Mouse (Mus musculus): ENCODE data around the gene Adamtsl3.
A peak's percentile ranks its signal among the peaks of the same experiment; 100 is the strongest.

The Adamtsl3 gene

DNA sequence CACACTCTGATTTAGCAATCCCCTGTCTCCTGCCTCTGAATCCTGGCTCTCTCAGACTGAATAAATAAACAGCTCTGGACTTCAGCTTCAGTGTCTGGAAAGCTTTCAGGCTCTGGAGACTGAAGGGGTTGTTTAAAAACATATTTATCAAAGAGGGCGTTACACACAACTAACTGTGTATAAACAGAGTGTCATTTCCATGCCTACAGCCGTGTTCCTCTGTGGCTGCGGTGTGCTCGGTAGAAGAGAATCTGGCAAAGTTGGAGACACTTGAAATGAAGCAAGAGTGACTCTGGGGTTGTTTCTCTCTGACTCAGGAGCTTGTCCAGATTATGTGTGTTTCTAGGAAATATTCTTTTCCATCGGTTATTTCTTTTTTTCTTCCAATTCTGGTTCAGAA is 167.0 kb downstream of the Adamtsl3 start:
- DNase-seq (ENCODE audit: low spot score in 2 of 2): no peak

DNA sequence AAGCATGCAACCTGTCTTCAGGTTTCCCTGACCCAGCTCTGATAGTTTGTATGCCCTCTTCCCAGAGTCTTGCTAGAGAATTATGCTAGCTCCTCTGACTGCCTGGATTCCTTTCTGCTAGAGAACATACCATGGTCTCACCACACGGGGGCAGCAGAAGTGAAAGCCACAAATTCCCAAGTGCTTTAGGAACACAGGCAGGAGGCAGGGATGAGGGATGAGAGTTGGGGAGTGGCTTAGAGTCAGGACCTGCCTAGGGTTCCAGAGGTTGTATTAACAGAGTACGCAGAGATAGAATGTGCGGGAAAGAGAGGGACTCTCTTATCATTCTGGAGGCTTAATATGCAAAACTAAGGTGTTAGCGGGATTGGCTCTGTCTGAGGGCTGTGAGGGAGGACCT is 168.6 kb downstream of the Adamtsl3 start:
- peak; percentile 57 to 71 for DNase-seq (ENCODE audit: low spot score in 2 of 2)

DNA sequence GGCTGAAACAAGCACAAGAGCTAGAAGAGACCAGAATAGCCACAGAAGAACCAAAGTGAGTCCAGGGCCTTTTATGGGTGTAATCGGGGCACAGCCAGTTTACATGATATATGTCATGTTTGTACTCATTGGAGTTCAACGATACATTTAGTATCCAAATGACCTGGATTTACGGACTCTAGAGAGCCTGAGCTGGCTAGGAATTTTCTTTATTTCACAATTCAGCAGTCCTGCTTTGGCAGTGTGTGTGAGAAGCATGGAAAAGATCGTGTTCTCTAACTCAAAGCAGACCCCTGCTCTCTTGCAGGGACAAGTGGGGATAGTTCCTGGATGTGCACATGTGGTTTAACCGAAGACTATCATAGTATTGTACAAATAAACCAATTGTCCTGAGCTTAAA is 195.1 kb downstream of the Adamtsl3 start:
- no peak for DNase-seq (ENCODE audit: low spot score in 2 of 2)

DNA sequence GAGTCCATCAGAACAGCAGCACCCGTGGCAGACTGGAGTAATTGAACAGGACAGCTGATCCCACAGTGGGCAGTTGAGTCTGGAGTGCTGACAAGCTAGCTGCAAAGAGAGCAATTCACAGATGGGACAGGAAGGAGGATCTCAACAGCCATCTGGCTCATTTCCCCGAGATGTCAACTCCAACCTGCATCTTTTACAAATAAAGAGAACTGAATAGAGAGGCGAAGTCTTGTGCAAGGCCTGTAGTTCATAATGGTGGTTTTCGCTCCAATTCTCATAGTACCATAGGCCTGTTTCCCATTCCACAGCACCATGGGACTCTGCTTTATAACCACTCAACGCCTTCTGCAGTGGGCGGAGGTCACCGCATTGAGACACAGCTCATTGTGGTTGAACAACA is 195.9 kb downstream of the Adamtsl3 start:
- no peak for DNase-seq (ENCODE audit: low spot score in 2 of 2)

DNA sequence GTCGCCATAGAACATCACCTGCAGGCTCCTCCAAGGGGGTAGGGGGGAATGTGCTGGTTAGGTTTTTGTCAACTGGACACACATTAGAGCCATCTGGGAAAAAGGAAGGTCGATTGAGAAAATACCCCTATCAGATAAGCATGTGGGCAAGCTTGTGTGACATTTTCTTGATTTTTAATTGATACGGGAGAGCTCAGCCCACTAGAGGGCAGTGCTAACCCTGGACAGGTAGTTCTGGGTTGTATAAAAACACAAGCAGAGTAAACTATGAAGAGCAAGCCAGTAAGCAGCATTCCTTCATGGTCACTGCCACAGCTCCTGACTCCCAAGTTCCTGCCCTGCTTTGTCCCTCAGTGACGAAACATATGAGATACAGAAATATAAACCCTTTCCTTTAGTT is 197.7 kb downstream of the Adamtsl3 start:
- DNase-seq (ENCODE audit: low spot score in 2 of 2): no peak

DNA sequence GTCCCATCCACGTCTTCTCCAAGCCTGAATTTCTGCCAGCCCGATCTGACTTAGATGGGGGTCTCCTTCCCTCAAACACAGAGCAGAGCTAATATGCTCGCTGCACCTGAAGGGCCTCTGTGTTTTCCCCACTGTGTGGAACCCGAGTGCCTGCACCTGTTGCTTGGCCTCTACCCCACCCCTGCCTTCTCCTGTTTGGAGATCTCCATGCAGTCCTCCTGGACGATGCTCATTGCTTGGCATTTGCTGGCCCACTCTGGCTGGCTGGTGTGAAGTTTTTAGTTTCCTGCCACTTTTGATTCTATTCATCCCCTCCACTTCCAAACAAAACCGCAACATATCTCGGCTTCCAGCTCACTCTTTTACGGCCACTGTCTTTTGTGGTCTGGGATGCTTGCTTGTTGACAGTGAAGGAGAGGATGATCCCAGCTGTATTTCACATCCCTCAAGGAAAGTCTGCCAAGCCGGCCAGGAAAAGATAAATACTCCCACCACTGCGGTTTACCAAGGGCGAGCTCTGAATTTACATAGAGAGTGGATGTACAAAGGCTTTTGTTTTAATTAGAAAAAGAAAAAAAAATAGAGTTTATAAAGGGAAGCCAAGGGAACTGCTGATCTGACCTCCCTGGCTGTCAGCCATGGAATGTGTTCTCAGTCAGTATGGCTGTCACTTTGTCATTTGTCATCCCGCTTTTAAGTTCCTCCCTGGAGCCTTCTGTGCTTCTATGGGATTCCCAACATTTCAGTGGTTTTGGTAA is 198.4 kb downstream of the Adamtsl3 start:
- no peak for DNase-seq (ENCODE audit: low spot score in 2 of 2)

DNA sequence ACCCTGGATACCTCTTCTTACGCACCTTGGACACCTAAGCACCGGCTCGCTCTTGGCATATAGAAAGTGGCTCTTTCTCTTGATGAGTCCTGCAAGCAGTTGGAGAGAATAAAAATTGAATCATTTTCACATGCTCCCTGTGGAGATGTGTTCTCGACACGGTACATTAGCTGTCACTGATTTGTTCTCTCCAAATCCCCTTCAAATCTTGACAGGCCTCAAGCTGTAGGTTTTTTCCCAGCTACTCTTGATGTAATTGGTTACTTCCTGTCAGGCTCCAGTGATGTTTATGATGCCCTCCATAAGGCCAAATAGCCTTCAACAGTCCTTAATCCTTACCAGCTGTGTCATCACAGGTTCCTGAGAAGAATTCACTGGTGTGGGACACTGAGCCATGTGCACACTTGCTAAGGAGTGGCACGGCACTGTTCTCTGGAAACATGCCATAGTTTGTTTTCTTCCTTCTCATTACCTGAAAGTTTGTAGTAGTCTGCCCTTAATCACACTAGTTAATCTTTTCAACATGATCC is 209.0 kb downstream of the Adamtsl3 start:
- no peak for DNase-seq (ENCODE audit: low spot score in 2 of 2)

DNA sequence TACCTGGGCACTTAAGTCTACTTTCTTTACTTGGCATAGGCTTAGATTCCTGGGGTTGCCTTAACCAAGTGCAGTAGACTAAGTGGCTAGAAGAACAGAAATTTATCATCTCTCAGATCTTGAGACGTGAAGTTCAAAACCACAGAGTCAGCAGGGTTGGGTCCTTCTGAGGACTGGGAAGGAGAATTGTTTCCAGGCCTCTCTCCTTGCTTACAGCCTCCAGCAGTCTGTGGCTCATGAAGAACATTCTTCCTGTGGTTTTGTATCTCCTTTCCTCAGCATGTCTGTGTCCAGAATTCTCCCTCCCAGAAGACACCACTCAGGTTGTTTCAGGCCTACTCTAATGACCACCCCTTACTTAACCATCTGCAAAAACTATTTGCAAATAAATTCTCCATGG is 216.5 kb downstream of the Adamtsl3 start:
- no peak for DNase-seq (ENCODE audit: low spot score in 2 of 2)

DNA sequence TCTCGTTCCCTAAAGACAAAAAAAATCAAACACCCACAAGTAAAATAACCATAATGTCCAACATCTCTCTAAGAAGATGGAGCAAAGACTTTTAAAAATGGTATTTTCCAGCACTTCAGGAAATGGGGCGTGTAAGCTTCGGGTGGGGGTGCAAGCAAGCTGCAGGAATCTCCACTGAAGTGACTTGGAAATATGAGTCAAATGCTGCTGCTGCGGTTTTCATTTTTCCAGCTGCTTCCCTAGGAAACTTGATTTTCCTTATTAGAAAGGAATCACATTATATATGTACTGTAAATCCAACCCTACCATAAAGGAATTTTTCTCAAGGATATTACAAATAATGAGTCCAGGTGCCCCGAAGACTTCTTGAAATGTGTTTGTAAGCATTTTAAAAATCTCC is 220.3 kb downstream of the Adamtsl3 start:
- no peak for DNase-seq (ENCODE audit: low spot score in 2 of 2)

DNA sequence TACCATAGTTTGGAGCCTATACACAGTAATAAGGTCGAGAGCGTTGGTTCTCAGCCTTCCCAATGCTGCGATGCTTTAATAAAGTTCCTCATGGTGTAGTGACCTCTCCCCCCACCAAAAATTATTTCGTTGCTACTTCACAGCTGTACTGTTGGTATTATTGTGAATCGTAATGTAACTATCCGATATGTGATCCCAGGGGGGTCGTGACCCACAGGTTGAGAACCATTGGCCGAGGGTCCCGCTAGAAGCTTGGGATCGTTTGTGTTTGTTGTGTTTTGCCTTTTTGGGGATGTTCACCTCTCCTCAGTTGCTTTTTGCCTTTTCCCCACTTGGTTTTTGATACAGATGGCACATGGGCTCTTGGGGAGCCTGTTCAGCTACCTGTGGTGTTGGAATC is 220.9 kb downstream of the Adamtsl3 start:
- no peak for DNase-seq (ENCODE audit: low spot score in 2 of 2)

DNA sequence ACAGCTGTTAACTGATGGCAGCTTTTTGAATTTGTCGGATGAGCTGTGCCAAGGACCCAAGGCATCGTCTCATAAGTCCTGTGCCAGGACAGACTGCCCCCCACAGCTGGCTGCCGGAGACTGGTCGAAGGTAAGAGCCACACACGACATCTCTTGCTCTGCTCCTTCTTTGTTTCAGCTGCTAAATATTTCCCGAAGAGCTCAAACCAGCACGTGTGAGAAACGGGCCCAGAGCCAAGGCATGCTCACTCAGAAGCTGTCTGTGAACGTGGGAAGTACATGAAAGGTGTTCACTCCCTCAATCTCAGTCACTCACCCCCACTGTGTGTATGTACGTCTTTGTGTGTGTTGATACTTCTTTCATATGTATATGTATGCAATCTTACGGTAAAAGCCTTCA is 221.6 kb downstream of the Adamtsl3 start:
- no peak for DNase-seq (ENCODE audit: low spot score in 2 of 2)

DNA sequence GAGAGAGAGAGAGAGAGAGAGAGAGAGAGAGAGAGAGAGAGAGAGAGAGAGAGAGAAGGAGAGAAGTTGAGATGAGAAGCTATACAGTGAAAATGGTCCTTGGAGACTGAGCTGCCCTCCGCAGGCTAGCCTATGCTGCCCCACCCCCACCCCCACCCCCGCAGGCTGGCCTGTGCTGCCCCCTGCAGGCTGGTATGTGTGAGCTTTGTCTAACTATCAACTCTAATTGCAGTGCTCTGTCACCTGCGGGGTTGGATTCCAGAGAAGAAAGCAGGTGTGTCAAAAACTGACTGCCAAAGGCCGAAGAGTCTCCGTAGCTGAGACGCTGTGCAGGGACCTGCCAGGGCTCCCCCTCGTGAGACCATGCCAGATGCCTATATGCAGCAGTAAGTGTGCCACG is 231.2 kb downstream of the Adamtsl3 start:
- no peak for DNase-seq (ENCODE audit: low spot score in 2 of 2)

DNA sequence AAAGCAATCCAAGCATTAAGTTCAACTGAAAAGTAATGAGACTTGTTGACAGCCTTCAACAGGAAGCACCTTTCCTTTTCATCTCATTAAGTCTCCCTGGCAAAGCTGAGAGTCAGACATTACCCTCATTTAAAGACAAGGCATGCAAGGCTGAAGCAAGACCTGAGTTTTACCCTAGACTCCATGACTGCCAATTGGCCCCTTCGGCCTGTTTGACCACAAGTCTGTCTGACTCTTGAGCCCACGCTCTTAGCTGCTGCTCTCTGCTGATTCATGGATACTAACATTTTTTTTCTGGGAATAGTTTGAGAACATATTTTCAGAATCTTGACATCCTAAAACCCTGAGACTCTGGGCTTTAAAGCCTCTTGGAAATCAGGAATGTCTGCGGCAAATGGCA is 232.3 kb downstream of the Adamtsl3 start:
- no peak for DNase-seq (ENCODE audit: low spot score in 2 of 2)

DNA sequence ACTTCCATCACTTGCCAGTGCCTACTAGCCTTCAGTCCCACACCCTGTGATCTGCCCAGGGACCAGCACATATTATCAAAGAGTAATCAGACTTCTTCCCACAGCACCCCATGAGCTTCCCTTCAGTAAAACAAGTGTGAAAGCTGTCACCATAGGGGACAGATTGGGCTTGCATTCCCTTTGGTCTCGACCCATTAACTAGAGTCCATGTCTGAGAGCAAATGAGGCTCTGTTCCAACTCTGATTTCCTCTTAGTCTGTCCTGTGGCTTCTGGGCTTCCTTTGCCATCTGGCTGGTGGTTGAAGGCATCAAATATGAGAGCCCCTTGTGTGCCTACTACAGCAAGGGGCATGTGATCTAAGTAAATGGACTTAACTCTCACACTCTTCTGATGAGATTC is 237.5 kb downstream of the Adamtsl3 start:
- DNase-seq (ENCODE audit: low spot score in 2 of 2): no peak

DNA sequence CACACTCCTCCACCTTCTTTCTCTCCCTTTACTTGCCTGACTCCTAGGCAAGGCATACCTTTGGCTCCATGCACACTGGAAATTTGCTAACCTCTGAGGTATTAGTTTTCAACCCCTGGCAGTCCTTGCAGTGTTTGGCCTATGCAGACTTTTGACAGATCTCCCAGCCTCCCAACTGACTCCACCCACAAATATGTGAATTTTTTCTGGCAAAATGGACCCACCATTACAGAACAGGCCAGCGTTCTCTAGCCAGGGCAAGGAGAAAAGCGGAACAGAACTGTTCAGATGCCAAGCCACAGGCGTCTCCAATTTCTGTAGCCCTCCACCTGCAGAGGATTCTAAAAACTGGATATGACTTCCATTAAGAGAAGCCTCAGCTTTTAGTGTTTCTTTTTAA is 244.5 kb downstream of the Adamtsl3 start:
- no peak for DNase-seq (ENCODE audit: low spot score in 2 of 2)

DNA sequence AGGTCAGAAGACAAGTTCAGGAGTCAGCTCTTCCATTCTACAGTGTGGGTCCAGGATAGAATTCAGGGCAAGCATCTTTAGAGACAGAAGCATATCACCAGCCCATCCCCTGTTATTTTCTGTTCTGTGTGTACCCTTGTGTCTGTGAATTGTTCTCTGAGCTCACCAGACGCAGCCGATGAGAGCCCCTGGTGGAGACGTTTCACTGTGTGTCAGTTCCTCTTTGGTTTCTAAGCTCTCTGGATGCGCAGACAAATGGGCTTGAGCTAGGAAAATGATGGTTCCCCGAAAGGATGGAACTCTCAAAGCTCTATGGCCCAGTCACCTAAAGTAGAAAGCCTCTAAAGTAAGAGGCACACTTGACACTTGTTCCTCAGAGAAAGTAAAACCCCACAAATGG is 246.3 kb downstream of the Adamtsl3 start:
- no peak for DNase-seq (ENCODE audit: low spot score in 2 of 2)

DNA sequence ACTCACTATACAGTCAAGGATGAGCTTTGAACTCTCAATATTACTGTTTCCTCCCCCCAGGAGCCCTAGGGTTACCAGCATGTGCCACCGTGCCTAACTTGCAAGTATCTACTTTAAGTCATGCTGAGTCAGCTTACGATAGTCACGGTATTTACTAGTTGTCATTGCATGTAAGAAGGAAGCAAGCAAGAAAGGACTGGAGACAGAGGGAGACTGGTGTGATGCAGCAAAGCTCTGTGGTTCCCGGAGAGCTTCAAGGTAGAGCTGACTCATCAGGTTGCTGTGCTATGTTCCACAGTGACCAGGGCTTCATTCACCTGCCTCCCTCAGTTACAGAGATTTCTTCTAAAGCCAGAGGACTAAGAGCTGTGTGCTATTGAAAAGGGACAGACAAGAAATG is 247.0 kb downstream of the Adamtsl3 start:
- DNase-seq (ENCODE audit: low spot score in 2 of 2): no peak

DNA sequence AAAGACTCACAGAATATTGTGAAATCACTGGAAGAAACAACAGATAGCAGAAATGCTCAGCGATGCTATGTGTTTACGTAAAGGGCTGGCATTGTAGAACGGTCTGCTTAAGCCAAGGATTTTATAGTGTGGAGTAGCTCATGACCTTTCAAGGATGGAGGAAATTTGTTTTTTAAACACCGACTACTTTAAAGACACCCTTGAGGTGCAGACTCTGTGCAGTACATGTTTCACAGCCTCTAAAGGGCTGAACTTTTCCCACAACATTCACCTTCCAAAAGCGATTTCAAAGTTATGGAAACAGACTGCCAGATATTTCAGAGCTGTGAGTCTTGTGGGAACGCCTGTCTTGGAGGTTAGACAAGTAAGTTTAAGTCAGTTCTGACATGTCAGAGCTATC is 255.4 kb downstream of the Adamtsl3 start:
- no peak for DNase-seq (ENCODE audit: low spot score in 2 of 2)

DNA sequence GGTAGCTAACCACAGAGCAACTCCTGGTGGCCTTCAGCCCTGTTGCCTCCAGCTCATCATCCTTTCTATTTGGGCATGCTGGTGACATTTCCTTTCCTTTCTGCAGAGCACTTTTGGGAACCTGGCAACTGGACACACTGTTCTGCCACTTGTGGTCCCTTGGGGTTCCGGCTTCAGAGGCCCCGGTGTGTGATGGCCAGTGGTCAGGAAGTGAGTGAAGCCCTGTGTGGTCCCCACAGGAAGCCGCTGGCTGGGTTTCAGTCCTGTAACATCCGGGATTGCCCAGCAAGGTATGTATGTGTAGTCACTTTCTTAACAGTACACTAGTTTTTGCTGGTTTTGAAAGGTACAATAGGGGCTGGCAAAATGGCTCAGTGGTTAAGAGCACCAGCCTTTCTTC is 266.5 kb downstream of the Adamtsl3 start:
- DNase-seq (ENCODE audit: low spot score in 2 of 2): no peak

DNA sequence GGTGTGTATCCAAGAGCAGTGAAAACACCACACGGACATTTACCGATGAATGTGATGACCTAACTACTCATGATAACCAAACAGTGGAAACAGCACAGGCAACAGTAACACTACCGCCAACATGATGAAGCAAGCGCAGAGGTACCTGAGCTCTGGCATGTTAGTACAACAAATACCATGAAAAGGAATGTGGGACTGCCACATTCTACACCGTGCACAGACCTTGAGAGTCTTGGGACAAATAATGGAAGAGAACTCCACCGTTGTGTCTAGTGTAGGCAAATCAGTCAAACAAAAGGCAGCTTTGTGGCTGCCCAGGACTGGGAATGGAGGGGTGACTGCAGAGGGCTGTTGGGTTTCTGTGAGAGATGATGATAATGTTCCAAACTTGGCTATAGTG is 269.9 kb downstream of the Adamtsl3 start:
- no peak for DNase-seq (ENCODE audit: low spot score in 2 of 2)

DNA sequence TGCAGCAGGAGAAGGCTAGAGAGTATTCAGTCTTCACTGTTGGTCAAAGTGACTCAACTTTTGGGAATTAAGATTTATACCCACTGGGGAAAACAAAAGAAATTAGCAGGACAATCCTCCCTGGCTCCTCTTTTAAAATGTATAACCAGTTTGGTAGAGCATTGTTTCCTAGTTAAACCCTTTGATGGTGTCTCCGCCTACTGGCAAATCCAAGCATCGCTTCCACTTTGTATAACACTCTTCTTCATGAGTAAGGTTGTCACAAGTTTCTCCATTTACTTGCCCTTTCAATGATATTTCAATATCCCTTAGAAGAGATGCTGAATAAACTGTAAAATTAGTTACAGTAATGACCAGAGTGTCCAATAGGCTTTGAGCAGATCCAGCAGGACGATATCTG is 274.1 kb downstream of the Adamtsl3 start:
- DNase-seq (ENCODE audit: low spot score in 2 of 2): peak in 1 of 2 experiments; percentile 4

DNA sequence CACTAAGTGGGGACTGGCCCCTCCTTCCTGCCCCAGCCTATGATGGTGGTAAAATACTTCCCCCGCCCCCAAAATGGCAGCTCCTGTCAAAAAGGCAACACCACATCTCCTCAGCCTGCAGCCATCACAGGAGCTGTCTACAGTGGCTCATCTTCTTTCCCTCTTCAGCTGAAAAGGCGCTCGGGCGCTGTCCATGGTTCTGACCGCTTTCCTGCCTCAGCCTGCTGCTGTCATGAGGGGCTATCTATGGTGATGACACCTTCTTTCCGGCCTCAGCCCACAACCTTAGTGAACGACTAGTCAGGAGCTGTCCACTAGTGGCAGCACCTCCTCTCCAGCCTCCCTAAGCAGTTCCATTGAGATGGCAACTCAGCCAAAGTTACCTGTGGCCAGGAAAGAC is 289.8 kb downstream of the Adamtsl3 start:
- no peak for DNase-seq (ENCODE audit: low spot score in 2 of 2)

DNA sequence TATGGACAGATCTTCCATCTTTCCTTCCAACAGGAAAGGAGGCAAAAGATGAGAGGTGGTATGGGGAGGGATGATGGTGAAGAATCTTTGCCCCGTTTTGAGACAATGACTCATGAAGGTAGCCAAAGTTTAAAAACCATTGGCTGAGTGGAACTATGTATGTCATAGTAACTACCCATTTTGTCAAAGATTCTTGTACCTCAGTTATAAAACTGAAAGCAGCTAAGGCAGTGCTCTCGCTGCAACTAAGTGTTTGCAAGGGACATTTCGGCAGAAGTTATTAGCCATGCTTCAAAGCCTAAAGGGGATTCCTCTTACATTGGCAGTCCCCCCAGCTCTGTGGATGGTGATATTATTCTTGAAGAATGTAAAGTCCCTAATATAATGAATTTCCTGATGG is 311.7 kb downstream of the Adamtsl3 start:
- no peak for DNase-seq (ENCODE audit: low spot score in 2 of 2)

DNA sequence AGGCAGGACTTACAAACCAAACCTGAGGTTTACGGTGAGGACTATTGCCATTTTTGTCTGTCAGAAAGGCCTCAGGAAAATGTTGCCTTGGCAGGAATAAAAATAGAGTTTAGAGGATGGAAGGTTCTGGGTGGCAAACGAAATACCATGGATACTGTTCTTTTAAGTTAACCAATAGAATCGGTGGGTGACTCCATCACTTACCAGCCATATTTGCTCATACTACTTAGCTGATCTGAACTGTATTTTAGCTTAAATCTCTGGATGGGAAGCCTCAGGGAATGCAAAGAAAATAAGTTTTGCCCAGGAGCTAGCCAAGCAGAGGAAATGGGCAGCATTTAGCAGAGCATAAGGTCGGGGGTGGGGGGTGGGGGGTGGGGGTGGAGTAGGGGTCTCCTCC is 312.4 kb downstream of the Adamtsl3 start:
- no peak for DNase-seq (ENCODE audit: low spot score in 2 of 2)
